Mouse (Mus musculus): ENCODE data around the gene Gpr146. TPM values are rescaled to one million over a fixed set of nuclear protein-coding genes. Genes with fewer than 3 reads are reported as not detected.
"Not testable (repeated sequence)": the region's sequence is repeated elsewhere in the genome, so short reads cannot be mapped to it uniquely, and the experiment has no call there.

The Gpr146 gene
- polyA plus RNA-seq (2015; fragmentation: Nextera tagmentation; extraction: Ambion mirVana), result 1.7 TPM in 2 replicates

- Histone ChIP-seq H3K9ac (replicated peaks) (no peak within 1 kb of the TSS; the same call in 1 of the 2 replicates), H3K27ac (0 out of 2 replicates have a peak within 1 kb of the TSS, but pooled peaks have one; percentile 25), H3K27me3 (no peaks in the 10 kb centered on the region), H3K4me2 (replicated peaks) (no peak within 1 kb of the TSS), H3K36me3 (no peaks in the 10 kb centered on the region), H3K4me1 (replicated peaks) (peaks cover 35% of the 10 kb centered on the region), H3K4me3 (replicated peaks) (no peak within 1 kb of the TSS), H3K9me3 (no peaks in the 10 kb centered on the region)
- WGBS, result 88% methylated on average over 18 of the region's 18 CpGs
- no peak for ATAC-seq
These were observed at the start of gene Gpr146 for GRCm38 (mm10) chr5:139377468-139378270. TSS of gene Gpr146 (plus strand) at chr5:139377697.

- no peaks in the 10 kb centered on the region; the same call in 1 of the 2 replicates for H3K4me1 ChIP-seq (replicated peaks)
- H3K27me3 ChIP-seq, result peaks cover 28% of the 10 kb centered on the region
- H3K4me2 ChIP-seq (replicated peaks), result no peak overlapping the region
- ATAC-seq, result no peak
- no peak overlapping the region for H3K9ac ChIP-seq (replicated peaks)
- H3K36me3 ChIP-seq, result peaks cover 14% of the 10 kb centered on the region
- no peaks in the 10 kb centered on the region for H3K9me3 ChIP-seq
- H3K4me3 ChIP-seq (replicated peaks), result no peak overlapping the region
- no peak overlapping the region for H3K27ac ChIP-seq
- WGBS, result 77% methylated on average over 7 of the region's 7 CpGs
These were observed 46.7 kb upstream of the Gpr146 start for GRCm38 (mm10) chr5:139330766-139331165.

- Histone ChIP-seq H3K36me3 (peaks cover 23% of the 10 kb centered on the region), H3K9ac (replicated peaks) (no peak overlapping the region), H3K9me3 (no peaks in the 10 kb centered on the region), H3K27ac (no peak overlapping the region), H3K27me3 (peaks cover 18% of the 10 kb centered on the region), H3K4me1 (replicated peaks) (no peaks in the 10 kb centered on the region), H3K4me2 (replicated peaks) (no peak overlapping the region), H3K4me3 (replicated peaks) (no peak overlapping the region)
- WGBS, result 27% methylated on average over 8 of the region's 8 CpGs
- ATAC-seq, result peak; percentile 24; the same call in 1 of the 2 replicates
These were observed 45.8 kb upstream of the Gpr146 start for GRCm38 (mm10) chr5:139331742-139332141.

GRCm38 (mm10) chr5:139332590-139333272, 44.8 kb upstream of the Gpr146 start:
- ATAC-seq, result no peak
- 86% methylated on average over 8 of the region's 8 CpGs for WGBS

GRCm38 (mm10) chr5:139333301-139334013, 44.0 kb upstream of the Gpr146 start:
- WGBS, result 83% methylated on average over 16 of the region's 16 CpGs
- H3K9me3 ChIP-seq, result no peaks in the 10 kb centered on the region

More at GRCm38 (mm10) chr5:139332590-139333272, 44.8 kb upstream of the Gpr146 start:
- Histone ChIP-seq H3K36me3 (peaks cover 31% of the 10 kb centered on the region), H3K4me3 (replicated peaks) (no peak overlapping the region), H3K4me2 (replicated peaks) (no peak overlapping the region), H3K27ac (peak overlapping the region; percentile 1; the same call in 1 of the 2 replicates), H3K4me1 (replicated peaks) (no peaks in the 10 kb centered on the region), H3K27me3 (peaks cover 10% of the 10 kb centered on the region; the same call in 1 of the 2 replicates), H3K9me3 (no peaks in the 10 kb centered on the region), H3K9ac (replicated peaks) (no peak overlapping the region)

GRCm38 (mm10) chr5:139334394-139334793, 43.1 kb upstream of the Gpr146 start:
- H3K9ac ChIP-seq (replicated peaks); H3K27ac ChIP-seq; H3K4me3 ChIP-seq (replicated peaks); H3K4me2 ChIP-seq (replicated peaks); H3K27me3 ChIP-seq; H3K4me1 ChIP-seq (replicated peaks); ATAC-seq; H3K9me3 ChIP-seq: not testable (repeated sequence)
- 81% methylated on average over 10 of the region's 10 CpGs for WGBS
- H3K36me3 ChIP-seq, result peaks cover 48% of the 10 kb centered on the region

More at GRCm38 (mm10) chr5:139333301-139334013, 44.0 kb upstream of the Gpr146 start:
- no peaks in the 10 kb centered on the region for H3K4me1 ChIP-seq (replicated peaks)
- H3K36me3 ChIP-seq, result peaks cover 39% of the 10 kb centered on the region
- no peak overlapping the region for H3K4me3 ChIP-seq (replicated peaks)
- no peak overlapping the region for H3K27ac ChIP-seq
- ATAC-seq, result no peak
- peaks cover 10% of the 10 kb centered on the region; the same call in 1 of the 2 replicates for H3K27me3 ChIP-seq
- H3K9ac ChIP-seq (replicated peaks), result no peak overlapping the region
- no peak overlapping the region for H3K4me2 ChIP-seq (replicated peaks)

- Histone ChIP-seq H3K27me3 (peaks cover 7% of the 10 kb centered on the region; the same call in 1 of the 2 replicates), H3K9ac (replicated peaks) (no peak overlapping the region), H3K4me1 (replicated peaks) (peaks cover 4% of the 10 kb centered on the region; the same call in 1 of the 2 replicates), H3K36me3 (peaks cover 60% of the 10 kb centered on the region), H3K4me2 (replicated peaks) (no peak overlapping the region), H3K27ac (no peak overlapping the region), H3K9me3 (no peaks in the 10 kb centered on the region), H3K4me3 (replicated peaks) (no peak overlapping the region)
- 95% methylated on average over 4 of the region's 4 CpGs for WGBS
- peak; percentile 43 for ATAC-seq
These were observed 41.9 kb upstream of the Gpr146 start for GRCm38 (mm10) chr5:139335634-139336033.

GRCm38 (mm10) chr5:139337826-139338370, 39.6 kb upstream of the Gpr146 start:
- 87% methylated on average over 13 of the region's 13 CpGs for WGBS
- peaks cover 81% of the 10 kb centered on the region for H3K36me3 ChIP-seq
- H3K27me3 ChIP-seq, result no peaks in the 10 kb centered on the region
- H3K9me3 ChIP-seq, result no peaks in the 10 kb centered on the region
- peaks cover 6% of the 10 kb centered on the region for H3K4me1 ChIP-seq (replicated peaks)
- ATAC-seq, result no peak; the same call in 1 of the 2 replicates
- no peak overlapping the region for H3K4me3 ChIP-seq (replicated peaks)
- H3K27ac ChIP-seq, result no peak overlapping the region
- H3K9ac ChIP-seq (replicated peaks), result no peak overlapping the region
- H3K4me2 ChIP-seq (replicated peaks), result no peak overlapping the region

- Histone ChIP-seq H3K4me2 (replicated peaks) (no peak overlapping the region), H3K4me3 (replicated peaks) (no peak overlapping the region), H3K27ac (no peak overlapping the region), H3K9me3 (no peaks in the 10 kb centered on the region), H3K27me3 (no peaks in the 10 kb centered on the region), H3K9ac (replicated peaks) (no peak overlapping the region), H3K4me1 (replicated peaks) (peaks cover 11% of the 10 kb centered on the region), H3K36me3 (peaks cover 82% of the 10 kb centered on the region)
- ATAC-seq, result no peak
- 83% methylated on average over 3 of the region's 3 CpGs for WGBS
These were observed 39.1 kb upstream of the Gpr146 start for GRCm38 (mm10) chr5:139338403-139338802.

- no peaks in the 10 kb centered on the region for H3K27me3 ChIP-seq
- H3K36me3 ChIP-seq, result peaks cover 82% of the 10 kb centered on the region
- no peak overlapping the region for H3K9ac ChIP-seq (replicated peaks)
- ATAC-seq, result no peak
- H3K4me1 ChIP-seq (replicated peaks), result peaks cover 16% of the 10 kb centered on the region
- H3K9me3 ChIP-seq, result no peaks in the 10 kb centered on the region
- H3K4me2 ChIP-seq (replicated peaks), result no peak overlapping the region
- H3K27ac ChIP-seq, result no peak overlapping the region
- WGBS, result 80% methylated on average over 11 of the region's 11 CpGs
- no peak overlapping the region for H3K4me3 ChIP-seq (replicated peaks)
These were observed 38.6 kb upstream of the Gpr146 start for GRCm38 (mm10) chr5:139338891-139339290.

GRCm38 (mm10) chr5:139344021-139344686, 33.3 kb upstream of the Gpr146 start:
- WGBS, result 8% methylated on average over 12 of the region's 12 CpGs
- peak; percentile 79 for ATAC-seq

More at GRCm38 (mm10) chr5:139344021-139344686, 33.3 kb upstream of the Gpr146 start:
- Histone ChIP-seq H3K4me1 (replicated peaks) (peaks cover 24% of the 10 kb centered on the region), H3K36me3 (peaks cover 36% of the 10 kb centered on the region), H3K4me3 (replicated peaks) (peak overlapping the region; percentile 75), H3K27ac (peak overlapping the region; percentile 80), H3K27me3 (0 out of 2 replicates have a peak, but pooled peaks cover 7% of the 10 kb centered on the region), H3K9me3 (no peaks in the 10 kb centered on the region), H3K9ac (replicated peaks) (peak overlapping the region; percentile 88), H3K4me2 (replicated peaks) (peak overlapping the region; percentile 96)
